Mouse (Mus musculus) liver, embryonic 15.5 days (tissue): ENCODE data around the gene Lrch1. TPM values are rescaled to one million over a fixed set of nuclear protein-coding genes. Genes with fewer than 3 reads are reported as not detected.

Source experiments
- ATAC-seq: fragments of 200-750 bp; cut with Nextera tagmentation; 2 replicates; pipeline ENCODE4 v1.8.0; 2017; ENCODE audit warnings: moderate number of reproducible peaks, mild to moderate bottlenecking, moderate library complexity; ENCODE audit not compliant: insufficient read depth
- H3K27ac ChIP-seq: fragments of 300-500 bp; sonication (generic); replicated peaks from 2 replicates; pipeline ENCODE4 v1.5.1; 2015; ENCODE audit warnings: mild to moderate bottlenecking, inconsistent platforms
- H3K27me3 ChIP-seq: fragments of 300-500 bp; sonication (generic); 2 replicates; pipeline ENCODE4 v1.6.1; 2015; ENCODE audit warnings: mild to moderate bottlenecking, inconsistent platforms
- H3K36me3 ChIP-seq: fragments of 300-500 bp; sonication (generic); replicated peaks from 2 replicates; pipeline ENCODE4 v1.6.1; 2015; ENCODE audit warnings: moderate library complexity, mild to moderate bottlenecking, inconsistent platforms
- H3K4me1 ChIP-seq: fragments of 300-500 bp; sonication (generic); replicated peaks from 2 replicates; pipeline ENCODE4 v1.6.1; 2015; ENCODE audit warnings: inconsistent platforms
- H3K4me2 ChIP-seq: fragments of 300-500 bp; sonication (generic); 2 replicates; pipeline ENCODE4 v1.6.1; 2015; ENCODE audit warnings: moderate library complexity, mild to moderate bottlenecking, inconsistent platforms
- H3K4me3 ChIP-seq: fragments of 300-500 bp; sonication (generic); replicated peaks from 2 replicates; pipeline ENCODE4 v1.5.1; 2015; ENCODE audit warnings: mild to moderate bottlenecking, inconsistent platforms
- H3K9ac ChIP-seq: fragments of 300-500 bp; sonication (generic); 2 replicates; pipeline ENCODE4 v1.6.1; 2015; ENCODE audit warnings: moderate library complexity, mild to moderate bottlenecking, inconsistent platforms
- H3K9me3 ChIP-seq: fragments of 300-500 bp; sonication (generic); replicated peaks from 2 replicates; pipeline ENCODE4 v1.6.1; 2016; ENCODE audit warnings: inconsistent platforms
- WGBS: fragments of 180-500 bp; shearing (Covaris S2); methylation state at CpG from one replicate; pipeline ENCODE4 v1.1.7; 2015; ENCODE audit warnings: mixed read lengths; ENCODE audit not compliant: insufficient replicate concordance; 5-methylcytosine and 5-hydroxymethylcytosine counted together
- polyA plus RNA-seq: library from polyadenylated mRNA; unstranded; fragments of >200 nt; fragmentation: Nextera tagmentation; extraction: Ambion mirVana; gene quantifications from 2 replicates; pipeline ENCODE4 v1.2.1, GENCODE M21; 2015

Lrch1 gene
- polyA plus RNA-seq, 1 experiment from 2014 or later: 4.5 TPM

DNA sequence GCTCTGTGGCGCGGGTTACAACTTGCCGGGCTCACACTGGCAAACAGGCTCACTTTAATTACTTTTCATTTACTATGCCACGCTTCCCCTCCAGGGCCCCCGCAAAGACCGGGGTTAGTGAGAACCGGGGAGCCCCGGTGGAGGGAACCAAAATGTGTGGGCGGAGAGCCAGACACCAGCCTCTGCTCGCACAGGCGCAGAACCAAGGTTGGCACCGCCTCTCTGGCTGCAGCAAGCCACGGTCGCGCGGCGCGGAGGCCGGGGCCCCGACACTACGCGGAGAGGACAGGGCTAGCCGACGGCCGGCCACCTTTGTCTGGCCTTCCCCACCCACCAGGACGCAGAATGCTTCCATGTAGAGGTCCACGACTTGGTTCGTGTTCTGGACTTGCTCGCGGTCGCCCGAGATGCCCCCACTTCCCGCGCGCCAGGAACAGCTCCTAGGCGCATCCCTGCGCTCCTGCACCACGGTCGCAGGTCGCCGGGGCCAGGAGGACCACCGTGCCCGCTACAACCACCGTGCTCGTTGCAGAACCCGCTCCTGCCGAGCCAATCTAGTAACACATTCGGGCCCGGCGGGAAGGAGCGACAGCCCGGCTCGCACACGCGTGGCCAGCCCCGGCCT lies 813 bp downstream of the Lrch1 start:
- H3K9me3 ChIP-seq: no peaks in the 10 kb centered on the region
- peak; percentile 79 for ATAC-seq
- no peaks in the 10 kb centered on the region; the same call in 1 of the 2 replicates for H3K27me3 ChIP-seq
- peak overlapping the region; percentile 88 for H3K9ac ChIP-seq
- H3K36me3 ChIP-seq: 0 out of 2 replicates have a peak, but pooled peaks cover 2% of the 10 kb centered on the region
- peak overlapping the region; percentile 90 for H3K4me3 ChIP-seq
- H3K4me1 ChIP-seq: peaks cover 53% of the 10 kb centered on the region
- H3K4me2 ChIP-seq: peak overlapping the region; percentile 94
- peak overlapping the region; percentile 87 for H3K27ac ChIP-seq
- WGBS: under 1% methylated on average over 56 of the region's 56 CpGs

DNA sequence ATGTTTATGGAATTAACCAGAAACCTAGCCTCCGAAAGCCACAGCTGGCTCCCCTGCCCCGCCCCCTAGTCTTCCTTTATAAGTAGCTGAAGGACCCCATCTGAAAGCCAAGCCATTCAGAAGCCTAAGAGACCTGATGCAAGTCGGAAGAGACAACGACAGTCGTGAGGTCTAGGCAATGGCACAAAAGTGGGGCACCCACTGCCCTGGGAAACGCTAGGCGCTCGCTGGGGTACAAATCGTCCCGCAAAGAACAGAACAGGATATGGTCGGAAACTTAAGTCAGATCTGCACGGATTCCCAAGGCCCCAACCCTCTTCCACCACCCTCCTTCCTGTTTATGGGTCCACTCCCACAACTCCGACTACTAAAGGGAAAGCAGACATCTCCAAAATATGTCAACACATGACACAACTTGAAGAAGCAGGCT lies 1.3 kb downstream of the Lrch1 start:
- 4% methylated on average over 13 of the region's 13 CpGs for WGBS
- Histone ChIP-seq H3K36me3 (0 out of 2 replicates have a peak, but pooled peaks cover 2% of the 10 kb centered on the region), H3K27ac (peak overlapping the region; percentile 87), H3K4me2 (peak overlapping the region; percentile 94), H3K9me3 (no peaks in the 10 kb centered on the region), H3K27me3 (no peaks in the 10 kb centered on the region; the same call in 1 of the 2 replicates), H3K4me1 (peaks cover 53% of the 10 kb centered on the region), H3K9ac (peak overlapping the region; percentile 88), H3K4me3 (peak overlapping the region; percentile 90)
- ATAC-seq: peak; percentile 11; the same call in 1 of the 2 replicates

DNA sequence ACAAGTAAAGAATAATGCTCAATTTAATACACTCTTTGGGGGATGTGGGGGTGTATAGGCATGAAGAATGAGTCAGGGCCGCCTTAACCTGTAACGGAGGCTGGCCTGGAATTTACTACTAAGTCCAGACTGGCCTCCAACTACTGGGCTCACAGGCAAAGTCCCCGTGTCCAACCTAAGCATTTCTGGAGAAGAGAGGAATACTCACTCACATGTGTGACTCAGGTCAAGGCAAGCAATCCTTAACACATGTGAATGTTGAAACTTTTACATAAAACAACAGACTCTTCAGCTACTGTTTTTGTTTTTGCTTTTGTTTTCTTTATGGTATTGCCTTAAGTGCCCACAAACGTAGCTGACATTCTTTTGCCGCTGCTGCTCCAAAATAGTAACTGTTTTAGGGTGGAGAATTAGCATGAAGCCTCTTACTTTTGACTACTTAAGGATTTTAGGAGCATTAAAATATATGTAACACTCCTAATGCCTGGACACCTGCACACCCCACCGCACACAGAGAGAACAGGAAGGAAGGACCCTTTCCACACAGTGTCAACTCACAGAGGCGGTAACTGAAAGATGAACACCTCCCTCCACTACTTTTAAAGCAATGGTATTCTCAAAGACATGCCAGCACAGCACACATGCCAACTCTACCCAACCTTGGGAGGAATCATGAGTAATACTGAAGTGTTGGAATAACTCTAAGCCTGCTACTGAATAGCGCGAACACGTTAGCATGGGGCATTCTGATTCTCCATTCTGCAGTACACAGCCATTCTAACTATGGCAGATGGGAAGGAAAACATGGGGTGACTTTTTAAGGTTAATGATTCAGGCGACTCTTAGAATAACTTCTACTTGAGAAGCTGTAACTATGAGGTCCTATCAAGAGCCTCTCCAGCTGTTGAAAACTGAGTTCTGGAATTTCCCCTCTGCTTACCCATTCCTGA lies 2.1 kb downstream of the Lrch1 start:
- peak overlapping the region; percentile 90 for H3K4me3 ChIP-seq
- H3K9ac ChIP-seq: peak overlapping the region; percentile 88; the same call in 1 of the 2 replicates
- H3K27ac ChIP-seq: 0 out of 2 replicates have a peak overlapping the region, but pooled peaks have one; percentile 87
- no peak for ATAC-seq
- peaks cover 60% of the 10 kb centered on the region for H3K4me1 ChIP-seq
- 0 out of 2 replicates have a peak, but pooled peaks cover 7% of the 10 kb centered on the region for H3K36me3 ChIP-seq
- H3K4me2 ChIP-seq: peak overlapping the region; percentile 94
- 62% methylated on average over 11 of the region's 11 CpGs for WGBS
- no peaks in the 10 kb centered on the region; the same call in 1 of the 2 replicates for H3K27me3 ChIP-seq
- H3K9me3 ChIP-seq: no peaks in the 10 kb centered on the region

DNA sequence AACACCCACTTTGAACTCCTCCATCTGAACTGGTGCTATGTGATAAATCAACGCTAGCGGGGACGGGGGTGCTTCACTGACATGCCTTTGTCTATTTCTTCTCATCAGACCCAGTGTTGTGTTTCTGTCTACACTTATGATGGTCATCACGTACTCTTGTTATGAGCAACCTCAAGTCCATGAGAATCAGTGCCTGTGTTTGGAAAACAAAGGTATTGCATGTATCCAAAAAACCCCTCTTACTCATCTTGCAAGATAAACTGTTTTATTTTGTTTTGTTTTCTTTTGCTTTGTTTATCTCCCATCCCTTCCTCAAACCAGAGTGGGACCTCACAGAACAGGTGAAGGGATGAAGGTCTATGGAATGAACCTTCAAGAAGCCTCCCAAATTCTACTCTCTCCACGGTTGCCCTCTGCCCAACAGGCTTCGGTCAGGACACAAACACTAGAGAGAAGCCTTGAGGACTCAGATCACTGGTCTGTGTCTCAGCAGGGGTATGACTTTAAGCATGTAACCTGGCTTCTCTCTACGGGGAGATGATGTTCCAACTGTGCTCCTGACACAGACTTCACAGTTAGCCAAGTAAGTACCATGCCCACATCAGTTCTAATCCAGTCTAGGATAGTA lies 3.4 kb downstream of the Lrch1 start:
- WGBS: 79% methylated on average over 7 of the region's 7 CpGs
- Histone ChIP-seq H3K36me3 (0 out of 2 replicates have a peak, but pooled peaks cover 7% of the 10 kb centered on the region), H3K4me2 (no peak overlapping the region), H3K27me3 (no peaks in the 10 kb centered on the region; the same call in 1 of the 2 replicates), H3K9me3 (no peaks in the 10 kb centered on the region), H3K27ac (no peak overlapping the region), H3K4me1 (peaks cover 68% of the 10 kb centered on the region), H3K9ac (no peak overlapping the region), H3K4me3 (no peak overlapping the region)
- ATAC-seq: no peak

DNA sequence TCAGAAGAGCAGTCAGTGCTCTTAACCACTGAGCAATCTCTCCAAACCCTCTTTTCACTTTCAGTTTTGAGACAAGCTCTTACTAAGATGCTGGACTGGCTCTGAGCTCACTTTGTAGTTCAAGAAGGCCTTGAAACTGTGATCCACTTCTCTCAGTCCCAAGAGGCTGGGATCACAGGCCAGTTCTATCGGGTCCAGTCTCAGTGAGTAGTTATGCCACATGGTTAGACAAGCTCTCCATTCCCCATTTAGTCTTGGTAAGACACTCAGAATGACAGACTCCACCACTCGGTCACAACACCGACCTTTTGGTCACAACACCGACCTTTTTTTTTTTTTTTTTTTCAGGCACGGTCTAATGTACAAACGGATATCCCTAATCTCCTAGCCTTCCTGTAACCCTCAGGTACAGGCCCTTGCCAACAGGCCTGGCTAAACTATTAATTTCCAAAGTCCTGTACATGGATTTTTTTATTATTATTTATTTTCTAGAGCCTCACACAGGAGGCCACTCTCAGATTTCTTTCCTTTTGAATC lies 4.0 kb downstream of the Lrch1 start:
- Histone ChIP-seq H3K36me3 (0 out of 2 replicates have a peak, but pooled peaks cover 7% of the 10 kb centered on the region), H3K9me3 (no peaks in the 10 kb centered on the region), H3K27me3 (no peaks in the 10 kb centered on the region), H3K4me1 (peaks cover 62% of the 10 kb centered on the region), H3K4me2 (no peak overlapping the region), H3K9ac (no peak overlapping the region), H3K27ac (no peak overlapping the region), H3K4me3 (no peak overlapping the region)
- no peak for ATAC-seq
- WGBS: 72% methylated on average over 6 of the region's 6 CpGs

DNA sequence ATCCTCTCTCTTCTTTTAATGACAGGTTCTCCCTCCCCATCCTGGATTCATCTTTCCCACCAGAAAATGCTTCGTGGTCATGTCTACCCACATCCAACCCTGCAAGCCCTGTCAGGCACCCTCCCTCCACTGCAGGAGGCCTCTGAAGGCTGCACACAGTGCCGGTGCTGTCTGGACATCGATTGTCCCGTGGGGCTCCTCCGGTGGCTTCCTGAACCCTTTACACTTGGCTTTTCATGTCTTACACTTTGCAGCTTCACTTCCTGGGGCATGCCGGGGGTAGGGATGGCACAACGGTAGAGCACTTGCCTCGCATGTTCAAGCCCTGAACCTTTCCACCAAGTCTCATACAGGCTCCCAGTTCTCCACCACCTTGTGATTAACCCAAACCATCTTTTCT lies 4.7 kb downstream of the Lrch1 start:
- Histone ChIP-seq H3K4me2 (no peak overlapping the region), H3K27me3 (no peaks in the 10 kb centered on the region), H3K4me1 (peaks cover 61% of the 10 kb centered on the region), H3K9ac (no peak overlapping the region), H3K36me3 (0 out of 2 replicates have a peak, but pooled peaks cover 7% of the 10 kb centered on the region), H3K4me3 (no peak overlapping the region), H3K9me3 (no peaks in the 10 kb centered on the region), H3K27ac (no peak overlapping the region)
- WGBS: 32% methylated on average over 8 of the region's 8 CpGs
- ATAC-seq: no peak

DNA sequence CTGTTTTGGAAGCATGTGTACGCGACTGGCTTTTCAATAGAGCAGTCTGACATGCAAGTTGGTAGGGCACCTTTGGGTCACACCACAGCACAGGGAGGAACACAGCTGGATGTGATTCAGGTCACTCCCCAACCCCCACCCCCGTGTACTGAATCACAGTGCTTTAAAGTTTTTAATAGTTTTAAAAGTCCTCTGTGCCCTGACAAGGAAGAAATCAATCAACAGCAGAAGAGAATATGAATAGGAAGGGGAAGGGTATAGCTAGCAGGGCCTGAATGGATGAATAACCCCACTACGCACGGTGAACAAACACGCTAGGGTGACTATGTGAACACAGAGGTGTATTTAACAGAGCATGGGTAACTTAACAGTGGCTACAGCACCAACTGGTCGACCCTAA lies 6.1 kb downstream of the Lrch1 start:
- H3K36me3 ChIP-seq: 0 out of 2 replicates have a peak, but pooled peaks cover 7% of the 10 kb centered on the region
- no peak for ATAC-seq
- H3K4me3 ChIP-seq: no peak overlapping the region
- no peak overlapping the region for H3K9ac ChIP-seq
- no peaks in the 10 kb centered on the region for H3K9me3 ChIP-seq
- WGBS: 70% methylated on average over 7 of the region's 7 CpGs
- H3K4me2 ChIP-seq: no peak overlapping the region
- no peak overlapping the region for H3K27ac ChIP-seq
- peaks cover 66% of the 10 kb centered on the region for H3K4me1 ChIP-seq
- H3K27me3 ChIP-seq: no peaks in the 10 kb centered on the region

DNA sequence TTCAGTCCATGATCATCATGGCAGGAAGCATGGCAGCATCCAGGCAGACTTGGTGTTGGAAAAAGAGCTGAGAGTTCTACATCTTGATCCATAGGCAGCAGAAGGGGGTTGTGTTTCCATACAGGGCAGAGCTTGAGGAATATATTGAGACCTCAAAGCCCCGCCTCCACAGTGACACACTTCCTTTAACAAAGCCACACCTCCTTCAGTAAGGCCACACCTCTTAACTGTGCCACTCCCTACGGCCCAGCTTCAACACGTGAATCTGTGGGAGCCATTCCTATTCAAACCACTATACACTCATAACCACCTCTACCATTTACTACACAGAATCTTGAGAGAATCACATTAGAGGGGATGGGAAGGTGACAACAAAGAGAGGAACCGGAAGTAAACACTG lies 6.9 kb downstream of the Lrch1 start:
- no peak for ATAC-seq

DNA sequence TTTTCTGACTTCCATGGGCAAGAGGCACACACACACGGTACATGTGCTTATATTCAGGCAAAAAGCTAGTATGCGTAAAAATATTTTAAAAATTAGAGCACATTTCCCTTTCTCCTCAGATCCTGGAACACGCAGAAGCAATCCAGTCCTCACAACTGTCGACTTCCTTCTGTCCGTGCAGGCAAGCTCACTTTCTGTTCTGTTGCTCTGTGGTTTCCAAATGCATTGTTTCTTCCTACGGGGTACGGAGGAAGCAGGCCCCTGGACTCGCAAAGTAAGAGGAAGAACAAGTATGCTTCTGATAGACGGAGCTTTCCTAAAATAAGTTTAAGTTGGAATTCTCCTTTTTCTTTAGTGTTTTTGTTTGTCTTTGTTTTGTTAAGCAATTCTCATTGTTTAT lies 8.3 kb downstream of the Lrch1 start:
- no peak overlapping the region for H3K4me2 ChIP-seq
- no peaks in the 10 kb centered on the region for H3K9me3 ChIP-seq
- no peaks in the 10 kb centered on the region for H3K27me3 ChIP-seq
- H3K4me3 ChIP-seq: no peak overlapping the region
- peaks cover 59% of the 10 kb centered on the region for H3K4me1 ChIP-seq
- WGBS: 29% methylated on average over 9 of the region's 9 CpGs
- H3K36me3 ChIP-seq: 0 out of 2 replicates have a peak, but pooled peaks cover 7% of the 10 kb centered on the region
- peak overlapping the region; percentile 51; the same call in 1 of the 2 replicates for H3K27ac ChIP-seq
- no peak overlapping the region for H3K9ac ChIP-seq
- ATAC-seq: no peak

More for the DNA sequence above, 6.9 kb downstream of the Lrch1 start:
- Histone ChIP-seq H3K4me3 (no peak overlapping the region), H3K36me3 (0 out of 2 replicates have a peak, but pooled peaks cover 7% of the 10 kb centered on the region), H3K4me2 (no peak overlapping the region), H3K27ac (no peak overlapping the region), H3K4me1 (peaks cover 62% of the 10 kb centered on the region), H3K27me3 (no peaks in the 10 kb centered on the region), H3K9ac (no peak overlapping the region), H3K9me3 (no peaks in the 10 kb centered on the region)
- 61% methylated on average over 4 of the region's 4 CpGs for WGBS

DNA sequence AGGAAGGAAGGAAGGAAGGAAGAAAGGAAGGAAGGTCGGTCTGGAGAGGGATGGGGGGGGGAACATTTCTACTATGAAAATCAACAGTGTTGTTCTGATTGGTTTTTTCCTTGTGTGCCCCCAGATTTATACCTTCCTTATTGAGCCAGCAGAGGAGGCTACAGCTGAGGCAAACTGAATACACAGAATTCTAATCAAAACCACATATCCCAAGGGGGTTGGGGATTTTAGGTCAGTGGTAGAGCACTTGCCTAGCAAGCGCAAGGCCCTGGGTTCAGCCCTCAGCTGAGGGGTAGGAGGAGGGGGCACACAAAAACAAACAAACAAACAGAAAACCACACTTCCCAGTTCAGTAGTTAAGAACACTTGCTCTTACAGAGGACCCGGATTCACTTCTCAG lies 8.8 kb downstream of the Lrch1 start:
- H3K4me2 ChIP-seq: no peak overlapping the region
- ATAC-seq: no peak
- H3K4me3 ChIP-seq: no peak overlapping the region
- H3K9me3 ChIP-seq: no peaks in the 10 kb centered on the region
- H3K9ac ChIP-seq: no peak overlapping the region
- H3K27me3 ChIP-seq: no peaks in the 10 kb centered on the region
- H3K36me3 ChIP-seq: 0 out of 2 replicates have a peak, but pooled peaks cover 7% of the 10 kb centered on the region
- H3K27ac ChIP-seq: peak overlapping the region; percentile 51
- H3K4me1 ChIP-seq: peaks cover 58% of the 10 kb centered on the region
- 51% methylated on average over 3 of the region's 3 CpGs for WGBS
